Mouse (Mus musculus) bone marrow macrophage, adult 2 months (primary cell): ENCODE results near the gene Flvcr2.

Experiments used
- CTCF ChIP-seq: IDR thresholded peaks from 2 replicates; pipeline ENCODE4 v1.5.1; 2012; ENCODE audit warnings: low read depth, mild to moderate bottlenecking, low read length, moderate library complexity
- POLR2A ChIP-seq: IDR thresholded peaks from 2 replicates; pipeline ENCODE4 v1.6.1; 2012; ENCODE audit warnings: mild to moderate bottlenecking, low read depth, low read length, borderline replicate concordance

GRCm38 (mm10) chr12:85848164-85848958, 102.0 kb downstream of the Flvcr2 start:
- TF ChIP-seq POLR2A: no peak
- TF ChIP-seq CTCF: no peak
